Mouse (Mus musculus): ENCODE results near the gene Zcchc14. TPM values are rescaled to one million over a fixed set of nuclear protein-coding genes. Genes with fewer than 3 reads are reported as not detected.

Gene Zcchc14
- total RNA-seq, 1 experiment, result 18.6 TPM

GRCm38 (mm10) chr8:121650389-121651307 is 2.1 kb downstream of the Zcchc14 start:
- Histone ChIP-seq H3K9me3 (ENCODE audit: control insufficient read depth, insufficient read depth, low read depth, low read length) (no peaks in the 10 kb centered on the region), H3K4me1 (ENCODE audit: control insufficient read depth in 2 of 2, insufficient read depth in 2 of 2, low read length in 2 of 2, poor library complexity in 1 of 2) (peaks cover 0 to 25% of the 10 kb centered on the region in 2 experiments; a peak in 2 of 4 replicates), H3K27ac (ENCODE audit: insufficient read depth, low read depth, low read length, poor library complexity, severe bottlenecking) (no peak overlapping the region), H3K9ac (ENCODE audit: insufficient read depth, low read depth, low read length, poor library complexity, severe bottlenecking) (no peak overlapping the region; the same call in 1 of the 2 replicates), H3K4me3 (ENCODE audit: insufficient read depth in 1 of 2, low read depth in 1 of 2, low read length in 2 of 2, poor library complexity in 1 of 2, severe bottlenecking in 1 of 2) (peak overlapping the region; percentile 84 to 98; a peak in 2 of 4 replicates), H3K36me3 (ENCODE audit: control insufficient read depth, insufficient read depth, low read length, poor library complexity, severe bottlenecking) (peaks cover 12% of the 10 kb centered on the region; the same call in 1 of the 2 replicates)
- in situ Hi-C loops (cut with MboI; ENCODE audit: low sequenced_read_pairs in 2 of 2, unreplicated experiment in 2 of 2), result no loop called here
- DNase-seq (ENCODE audit: low read depth, low spot score), result no peak
- TF ChIP-seq HCFC1 (IDR thresholded peaks at IDR 0.05; ENCODE audit: borderline replicate concordance, insufficient read depth, low read length), result no peak
- TF ChIP-seq ZC3H11A (IDR thresholded peaks at IDR 0.05; ENCODE audit: borderline replicate concordance, low read depth, low read length), result no peak
- no peak for TF ChIP-seq MAFK (IDR thresholded peaks at IDR 0.05; ENCODE audit: insufficient read depth, low read depth, low read length)
- TF ChIP-seq CHD2 (IDR thresholded peaks at IDR 0.05; ENCODE audit: low read depth, low read length), result no peak
- no peak for TF ChIP-seq ZNF384 (IDR thresholded peaks at IDR 0.05; ENCODE audit: low read depth, low read length)

DNA sequence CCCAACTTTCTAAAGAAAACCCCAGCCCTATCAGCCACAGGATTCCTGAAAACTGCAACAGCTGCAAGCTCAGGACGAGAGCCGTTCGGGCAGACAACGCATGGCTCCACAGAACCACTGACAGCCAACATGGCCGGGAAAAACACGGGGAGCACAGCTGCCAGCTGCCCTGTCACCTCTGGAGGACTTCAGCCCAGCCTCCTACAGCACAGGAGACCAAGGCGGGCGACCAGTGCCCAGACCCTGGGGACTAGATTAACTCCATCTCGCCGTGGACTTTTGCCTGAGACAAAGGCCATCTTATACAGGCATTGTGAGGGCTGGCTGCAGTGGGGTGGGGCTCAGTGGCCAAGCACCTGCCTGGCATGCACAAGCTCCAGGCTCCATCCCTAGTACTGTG is 2.8 kb downstream of the Zcchc14 start:
- H3K9ac ChIP-seq (ENCODE audit: insufficient read depth, low read depth, low read length, poor library complexity, severe bottlenecking), result no peak overlapping the region; the same call in 1 of the 2 replicates
- H3K4me3 ChIP-seq (ENCODE audit: insufficient read depth in 1 of 2, low read depth in 1 of 2, low read length in 2 of 2, poor library complexity in 1 of 2, severe bottlenecking in 1 of 2), result no peak overlapping the region
- H3K4me1 ChIP-seq (ENCODE audit: control insufficient read depth in 2 of 2, insufficient read depth in 2 of 2, low read length in 2 of 2, poor library complexity in 1 of 2), result peaks cover 0 to 29% of the 10 kb centered on the region in 2 experiments; a peak in 2 of 4 replicates
- in situ Hi-C loops (cut with MboI; ENCODE audit: low sequenced_read_pairs in 2 of 2, unreplicated experiment in 2 of 2), result no loop called here
- no peak overlapping the region for H3K27ac ChIP-seq (ENCODE audit: insufficient read depth, low read depth, low read length, poor library complexity, severe bottlenecking)
- H3K36me3 ChIP-seq (ENCODE audit: control insufficient read depth, insufficient read depth, low read length, poor library complexity, severe bottlenecking), result peaks cover 12% of the 10 kb centered on the region; the same call in 1 of the 2 replicates
- no peak for DNase-seq (ENCODE audit: low read depth, low spot score)
- no peaks in the 10 kb centered on the region for H3K9me3 ChIP-seq (ENCODE audit: control insufficient read depth, insufficient read depth, low read depth, low read length)
- TF ChIP-seq HCFC1 (IDR thresholded peaks at IDR 0.05; ENCODE audit: borderline replicate concordance, insufficient read depth, low read length) (no peak), CHD2 (IDR thresholded peaks at IDR 0.05; ENCODE audit: low read depth, low read length) (no peak), ZNF384 (IDR thresholded peaks at IDR 0.05; ENCODE audit: low read depth, low read length) (no peak), ZC3H11A (IDR thresholded peaks at IDR 0.05; ENCODE audit: borderline replicate concordance, low read depth, low read length) (no peak), MAFK (IDR thresholded peaks at IDR 0.05; ENCODE audit: insufficient read depth, low read depth, low read length) (no peak)

- peaks cover 0 to 30% of the 10 kb centered on the region in 2 experiments; a peak in 2 of 4 replicates for H3K4me1 ChIP-seq (ENCODE audit: control insufficient read depth in 2 of 2, insufficient read depth in 2 of 2, low read length in 2 of 2, poor library complexity in 1 of 2)
- H3K36me3 ChIP-seq (ENCODE audit: control insufficient read depth, insufficient read depth, low read length, poor library complexity, severe bottlenecking), result peaks cover 12% of the 10 kb centered on the region; the same call in 1 of the 2 replicates
- H3K9ac ChIP-seq (ENCODE audit: insufficient read depth, low read depth, low read length, poor library complexity, severe bottlenecking), result no peak overlapping the region
Observed at GRCm38 (mm10) chr8:121649423-121649822, 3.3 kb downstream of the Zcchc14 start.

DNA sequence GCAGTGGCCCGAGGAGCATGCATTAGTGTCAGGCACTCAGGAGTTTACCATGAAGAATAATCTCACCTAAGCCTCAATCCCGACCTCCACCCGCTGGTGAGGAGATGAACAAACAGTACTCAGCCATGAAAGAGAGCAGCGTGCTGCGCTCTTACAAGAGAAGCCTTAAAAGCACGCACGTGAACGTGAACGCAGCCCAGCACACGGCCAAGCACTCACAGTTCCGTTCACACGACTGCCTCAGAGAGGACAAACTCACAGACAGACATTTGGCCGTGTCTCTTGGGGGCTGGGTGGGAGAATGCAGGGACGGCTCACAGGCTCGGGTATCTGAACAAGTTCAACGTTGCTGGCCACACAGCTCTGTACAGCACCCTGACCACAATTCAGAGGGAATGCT is 4.2 kb downstream of the Zcchc14 start:
- Histone ChIP-seq H3K9ac (ENCODE audit: insufficient read depth, low read depth, low read length, poor library complexity, severe bottlenecking) (no peak overlapping the region), H3K4me3 (ENCODE audit: insufficient read depth in 1 of 2, low read depth in 1 of 2, low read length in 2 of 2, poor library complexity in 1 of 2, severe bottlenecking in 1 of 2) (no peak overlapping the region), H3K9me3 (ENCODE audit: control insufficient read depth, insufficient read depth, low read depth, low read length) (no peaks in the 10 kb centered on the region), H3K27ac (ENCODE audit: insufficient read depth, low read depth, low read length, poor library complexity, severe bottlenecking) (no peak overlapping the region), H3K4me1 (ENCODE audit: control insufficient read depth in 2 of 2, insufficient read depth in 2 of 2, low read length in 2 of 2, poor library complexity in 1 of 2) (peaks cover 0 to 24% of the 10 kb centered on the region in 2 experiments; a peak in 2 of 4 replicates), H3K36me3 (ENCODE audit: control insufficient read depth, insufficient read depth, low read length, poor library complexity, severe bottlenecking) (peaks cover 12% of the 10 kb centered on the region; the same call in 1 of the 2 replicates)
- no peak for TF ChIP-seq ZC3H11A (IDR thresholded peaks at IDR 0.05; ENCODE audit: borderline replicate concordance, low read depth, low read length)
- no peak for TF ChIP-seq MAFK (IDR thresholded peaks at IDR 0.05; ENCODE audit: insufficient read depth, low read depth, low read length)
- TF ChIP-seq CHD2 (IDR thresholded peaks at IDR 0.05; ENCODE audit: low read depth, low read length), result no peak
- no peak for TF ChIP-seq HCFC1 (IDR thresholded peaks at IDR 0.05; ENCODE audit: borderline replicate concordance, insufficient read depth, low read length)
- no peak for TF ChIP-seq ZNF384 (IDR thresholded peaks at IDR 0.05; ENCODE audit: low read depth, low read length)
- no peak for DNase-seq (ENCODE audit: low read depth, low spot score)
- in situ Hi-C loops (cut with MboI; ENCODE audit: low sequenced_read_pairs in 2 of 2, unreplicated experiment in 2 of 2), result no loop called here

More at GRCm38 (mm10) chr8:121649423-121649822, 3.3 kb downstream of the Zcchc14 start:
- no peak for TF ChIP-seq MAFK (IDR thresholded peaks at IDR 0.05; ENCODE audit: insufficient read depth, low read depth, low read length)
- no peak for TF ChIP-seq ZNF384 (IDR thresholded peaks at IDR 0.05; ENCODE audit: low read depth, low read length)
- TF ChIP-seq ZC3H11A (IDR thresholded peaks at IDR 0.05; ENCODE audit: borderline replicate concordance, low read depth, low read length), result no peak
- TF ChIP-seq CHD2 (IDR thresholded peaks at IDR 0.05; ENCODE audit: low read depth, low read length), result no peak
- no peak for TF ChIP-seq HCFC1 (IDR thresholded peaks at IDR 0.05; ENCODE audit: borderline replicate concordance, insufficient read depth, low read length)
- Histone ChIP-seq H3K4me3 (ENCODE audit: insufficient read depth in 1 of 2, low read depth in 1 of 2, low read length in 2 of 2, poor library complexity in 1 of 2, severe bottlenecking in 1 of 2) (no peak overlapping the region), H3K27ac (ENCODE audit: insufficient read depth, low read depth, low read length, poor library complexity, severe bottlenecking) (no peak overlapping the region), H3K9me3 (ENCODE audit: control insufficient read depth, insufficient read depth, low read depth, low read length) (no peaks in the 10 kb centered on the region)
- in situ Hi-C loops (cut with MboI; ENCODE audit: low sequenced_read_pairs in 2 of 2, unreplicated experiment in 2 of 2), result no loop called here
- no peak for DNase-seq (ENCODE audit: low read depth, low spot score)

All from ES-E14 (cell line).